Mouse (Mus musculus) stomach, embryonic 15.5 days (tissue): ENCODE results near the gene Trabd2b. TPM values are rescaled to one million over a fixed set of nuclear protein-coding genes. Genes with fewer than 3 reads are reported as not detected.

Experiments
- ATAC-seq: fragments of 200-750 bp; cut with Nextera tagmentation; 2 replicates; pipeline ENCODE4 v1.8.0; 2017; ENCODE audit warnings: low read depth, moderate number of reproducible peaks, moderate TSS enrichment; ENCODE audit not compliant: insufficient read depth, low FRiP score
- H3K27ac ChIP-seq: fragments of 300-500 bp; sonication (generic); 2 replicates; pipeline ENCODE4 v1.5.1; 2015; ENCODE audit warnings: mild to moderate bottlenecking, inconsistent platforms
- H3K27me3 ChIP-seq: fragments of 300-500 bp; sonication (generic); replicated peaks from 2 replicates; pipeline ENCODE4 v1.6.1; 2015; ENCODE audit warnings: inconsistent platforms
- H3K36me3 ChIP-seq: fragments of 300-500 bp; sonication (generic); 2 replicates; pipeline ENCODE4 v1.6.1; 2015; ENCODE audit warnings: inconsistent platforms
- H3K4me1 ChIP-seq: fragments of 300-500 bp; sonication (generic); 2 replicates; pipeline ENCODE4 v1.6.1; 2015; ENCODE audit warnings: inconsistent platforms
- H3K4me2 ChIP-seq: fragments of 300-500 bp; sonication (generic); 2 replicates; pipeline ENCODE4 v1.6.1; 2015; ENCODE audit warnings: mild to moderate bottlenecking, inconsistent platforms
- H3K4me3 ChIP-seq: fragments of 300-500 bp; sonication (generic); replicated peaks from 2 replicates; pipeline ENCODE4 v1.5.1; 2015; ENCODE audit warnings: inconsistent platforms
- H3K9ac ChIP-seq: fragments of 300-500 bp; sonication (generic); 2 replicates; pipeline ENCODE4 v1.6.1; 2015; ENCODE audit warnings: inconsistent platforms
- H3K9me3 ChIP-seq: fragments of 300-500 bp; sonication (generic); 2 replicates; pipeline ENCODE4 v1.6.1; 2016; ENCODE audit warnings: inconsistent platforms
- WGBS: fragments of 180-500 bp; shearing (Covaris S2); methylation state at CpG from one replicate; pipeline ENCODE4 v1.1.7; 2015; 5-methylcytosine and 5-hydroxymethylcytosine counted together
- polyA plus RNA-seq: library from polyadenylated mRNA; unstranded; fragments of >200 nt; fragmentation: Nextera tagmentation; extraction: Ambion mirVana; gene quantifications from 2 replicates; pipeline ENCODE4 v1.2.1, GENCODE M21; 2015

Gene Trabd2b
- polyA plus RNA-seq, 1 experiment from 2014 or later = 0.86 TPM

DNA sequence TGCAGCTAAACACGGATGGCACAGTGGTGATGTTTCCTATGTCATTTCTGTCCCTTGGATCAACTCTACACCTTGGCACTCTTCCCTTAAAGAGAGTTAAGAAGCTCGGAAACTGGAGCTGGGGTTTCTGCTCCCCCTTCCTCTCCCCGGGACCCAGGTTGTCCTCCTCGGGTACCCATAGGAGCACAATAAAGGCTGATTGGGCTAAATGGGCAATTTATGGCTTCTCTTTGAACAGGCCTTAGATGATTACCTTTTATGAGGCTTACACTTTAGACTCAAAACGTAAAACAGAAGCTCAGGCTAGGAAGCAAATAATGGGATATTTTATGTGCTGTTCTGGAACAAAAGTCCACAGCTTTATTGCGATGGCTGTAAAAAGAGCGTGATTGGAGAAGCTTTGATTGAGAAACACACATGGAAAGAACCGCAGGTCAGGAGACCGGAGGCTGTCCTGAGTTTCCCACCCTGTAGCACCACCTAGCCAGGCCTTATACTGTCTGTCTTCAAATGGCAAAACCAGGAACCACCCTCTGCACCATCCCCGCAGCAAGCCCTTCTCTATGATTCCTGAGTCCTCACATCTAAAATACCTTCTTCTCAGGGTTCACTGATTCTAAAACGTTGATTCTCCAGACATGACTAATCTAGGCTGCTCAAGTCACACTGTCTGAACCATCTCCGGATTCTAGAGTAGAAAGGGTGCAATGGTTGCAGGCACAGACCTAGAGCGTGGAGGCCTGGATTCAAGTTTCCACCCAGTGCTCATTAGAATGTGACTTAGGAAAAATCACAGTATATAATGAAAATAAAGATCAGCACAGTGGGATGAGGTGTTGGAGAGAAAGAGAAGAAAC is 240.5 kb downstream of the Trabd2b start:
- Histone ChIP-seq H3K9me3 (no peaks in the 10 kb centered on the region), H3K4me3 (no peak overlapping the region), H3K27me3 (peaks cover 14% of the 10 kb centered on the region; the same call in 1 of the 2 replicates), H3K4me1 (peaks cover 6% of the 10 kb centered on the region; the same call in 1 of the 2 replicates), H3K4me2 (no peak overlapping the region), H3K9ac (no peak overlapping the region), H3K36me3 (no peaks in the 10 kb centered on the region), H3K27ac (no peak overlapping the region)
- WGBS = 72% methylated on average over 13 of the region's 13 CpGs
- no peak for ATAC-seq

DNA sequence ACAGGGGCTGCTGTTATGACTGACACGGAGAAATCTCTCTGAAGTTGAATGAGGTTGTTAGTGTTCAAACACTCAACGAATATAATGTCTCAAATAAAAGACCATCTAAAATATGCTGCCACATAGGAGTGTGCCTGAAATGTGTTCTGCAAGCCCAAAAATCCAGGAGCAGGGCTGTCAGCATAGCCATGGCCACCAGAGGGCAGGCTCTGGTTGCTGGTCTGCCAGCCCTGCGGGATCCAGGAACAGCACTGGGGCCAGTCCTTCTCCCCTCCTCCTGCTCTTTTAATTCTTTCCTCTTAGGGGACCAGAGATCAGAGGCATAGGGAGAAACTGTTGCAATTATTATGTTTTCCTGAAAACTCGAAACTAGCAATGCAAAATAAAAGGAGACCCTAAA is 241.2 kb downstream of the Trabd2b start:
- Histone ChIP-seq H3K9me3 (no peaks in the 10 kb centered on the region), H3K4me1 (peaks cover 6% of the 10 kb centered on the region; the same call in 1 of the 2 replicates), H3K4me3 (no peak overlapping the region), H3K4me2 (no peak overlapping the region), H3K36me3 (no peaks in the 10 kb centered on the region), H3K9ac (no peak overlapping the region), H3K27ac (no peak overlapping the region), H3K27me3 (peaks cover 14% of the 10 kb centered on the region; the same call in 1 of the 2 replicates)
- ATAC-seq = no peak
- WGBS = 11% methylated on average over 4 of the region's 4 CpGs

DNA sequence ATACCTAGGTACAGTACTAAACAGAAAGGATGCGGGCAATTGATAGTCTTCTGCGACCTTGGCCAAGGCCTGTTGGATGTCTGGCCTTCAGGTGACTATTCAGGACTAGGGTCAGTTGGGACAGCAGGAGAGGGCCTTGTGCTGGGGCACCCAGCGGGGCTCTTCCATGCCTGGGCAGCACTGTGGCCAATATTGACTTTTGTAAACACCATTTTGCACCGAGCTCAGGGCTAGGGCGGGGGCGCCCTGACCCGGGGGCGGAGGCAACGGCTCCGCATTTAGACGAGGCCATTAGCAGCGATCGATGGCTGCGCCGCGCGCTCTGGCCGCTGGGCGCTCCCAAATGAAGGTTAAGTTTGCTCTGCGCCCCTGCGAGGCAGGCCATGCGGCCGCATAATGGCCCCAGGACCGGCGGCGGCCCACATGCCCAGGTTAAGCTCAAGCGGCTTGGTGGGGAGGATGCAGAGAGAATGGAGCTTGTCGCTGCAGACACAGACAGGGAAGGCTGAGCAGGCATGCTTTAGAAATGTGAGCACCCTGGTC is 242.1 kb downstream of the Trabd2b start:
- no peak overlapping the region for H3K9ac ChIP-seq
- H3K36me3 ChIP-seq = no peaks in the 10 kb centered on the region
- H3K27ac ChIP-seq = no peak overlapping the region
- H3K9me3 ChIP-seq = no peaks in the 10 kb centered on the region
- peaks cover 6% of the 10 kb centered on the region; the same call in 1 of the 2 replicates for H3K4me1 ChIP-seq
- peaks cover 14% of the 10 kb centered on the region; the same call in 1 of the 2 replicates for H3K27me3 ChIP-seq
- WGBS = 22% methylated on average over 28 of the region's 28 CpGs
- peak overlapping the region; percentile 43 for H3K4me2 ChIP-seq
- no peak overlapping the region for H3K4me3 ChIP-seq
- ATAC-seq = peak; percentile 45

DNA sequence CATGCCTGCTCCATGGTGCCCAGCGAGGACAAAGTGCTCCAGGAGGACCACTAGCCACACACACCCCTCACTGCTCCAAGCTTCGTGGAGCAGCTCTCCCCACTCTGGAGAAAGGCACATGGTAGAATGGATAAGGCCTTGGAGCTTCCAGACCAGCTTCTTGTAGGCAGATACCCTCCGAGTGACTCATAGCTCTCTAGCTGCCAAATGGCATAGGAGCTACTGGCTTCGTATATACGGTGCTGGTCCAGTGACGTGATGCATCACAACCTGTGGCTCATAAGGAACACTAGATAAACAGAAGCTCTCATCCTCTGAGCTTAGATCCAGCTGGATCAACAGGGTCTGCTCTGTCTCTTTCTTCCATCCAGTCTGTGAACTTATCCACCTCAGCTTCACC is 244.0 kb downstream of the Trabd2b start:
- WGBS = 70% methylated on average over 6 of the region's 6 CpGs
- Histone ChIP-seq H3K9ac (no peak overlapping the region), H3K27ac (no peak overlapping the region), H3K4me2 (no peak overlapping the region), H3K4me1 (peaks cover 6% of the 10 kb centered on the region; the same call in 1 of the 2 replicates), H3K4me3 (no peak overlapping the region), H3K27me3 (peaks cover 14% of the 10 kb centered on the region; the same call in 1 of the 2 replicates), H3K9me3 (no peaks in the 10 kb centered on the region), H3K36me3 (no peaks in the 10 kb centered on the region)
- ATAC-seq = no peak

DNA sequence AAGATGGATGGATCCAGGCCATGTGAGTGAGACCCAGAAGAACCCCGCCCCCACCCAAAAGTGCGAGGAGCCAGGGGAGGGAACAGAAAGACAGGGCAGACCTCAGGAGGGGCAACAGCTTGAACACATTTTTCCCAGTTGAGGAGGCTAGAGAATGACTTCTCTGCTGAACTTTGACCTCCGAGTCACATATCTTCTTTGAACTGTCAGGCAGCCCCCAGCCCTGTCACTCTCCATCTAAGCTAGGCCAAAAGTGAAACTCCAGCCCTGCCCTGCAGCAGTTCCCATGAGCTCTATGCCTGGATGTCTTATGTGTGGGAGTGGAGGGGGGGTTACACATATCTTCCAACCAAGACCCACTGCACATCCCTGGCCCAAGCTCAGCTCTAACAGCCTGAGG is 244.5 kb downstream of the Trabd2b start:
- H3K4me2 ChIP-seq = no peak overlapping the region
- H3K4me1 ChIP-seq = peaks cover 6% of the 10 kb centered on the region; the same call in 1 of the 2 replicates
- 44% methylated on average over 3 of the region's 3 CpGs for WGBS
- H3K4me3 ChIP-seq = no peak overlapping the region
- no peak overlapping the region for H3K27ac ChIP-seq
- no peak for ATAC-seq
- H3K9ac ChIP-seq = no peak overlapping the region
- H3K9me3 ChIP-seq = no peaks in the 10 kb centered on the region
- H3K36me3 ChIP-seq = no peaks in the 10 kb centered on the region
- H3K27me3 ChIP-seq = peaks cover 14% of the 10 kb centered on the region; the same call in 1 of the 2 replicates

DNA sequence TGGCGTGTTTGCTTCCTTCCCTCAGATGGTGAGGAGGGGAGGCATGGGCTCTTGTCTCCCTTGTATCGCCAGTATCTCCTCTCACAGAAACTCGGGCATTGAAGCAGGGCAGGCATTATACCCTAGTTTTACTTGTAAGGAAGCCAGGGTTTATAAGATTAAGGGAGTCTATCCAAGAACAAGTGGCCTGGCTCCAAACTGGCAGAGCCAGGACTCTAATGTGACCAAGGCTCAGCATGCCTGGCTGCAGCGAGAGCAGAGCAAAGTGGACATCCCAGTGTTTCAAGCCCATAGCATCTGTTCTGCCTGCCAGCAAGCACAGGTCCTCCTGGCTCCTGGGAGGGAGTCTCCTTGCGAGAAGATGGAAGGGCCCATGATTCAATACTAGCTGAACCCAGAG is 245.1 kb downstream of the Trabd2b start:
- no peak for ATAC-seq
- H3K4me2 ChIP-seq = no peak overlapping the region
- WGBS = 76% methylated on average over 5 of the region's 5 CpGs

DNA sequence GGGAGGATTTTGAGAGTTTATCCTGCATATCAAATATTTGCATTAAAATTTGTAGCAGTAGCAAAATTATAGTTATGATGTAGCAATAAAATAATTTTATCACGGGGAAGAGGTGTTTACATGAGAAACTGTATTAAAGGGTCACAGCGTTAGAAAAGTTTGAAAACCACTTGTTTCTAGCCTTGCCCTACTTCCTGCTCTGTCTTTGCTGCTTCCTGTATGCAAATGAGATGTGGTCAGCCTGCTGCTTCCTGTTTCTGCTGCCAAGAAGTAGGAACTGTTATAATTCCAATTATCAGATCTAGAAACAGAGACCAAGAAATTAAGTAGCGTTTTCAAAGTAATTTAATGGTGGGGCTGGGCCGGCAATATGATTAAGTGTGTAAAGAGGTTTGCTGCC is 245.9 kb downstream of the Trabd2b start:
- Histone ChIP-seq H3K4me1 (peaks cover 6% of the 10 kb centered on the region; the same call in 1 of the 2 replicates), H3K4me3 (no peak overlapping the region), H3K9me3 (no peaks in the 10 kb centered on the region), H3K4me2 (no peak overlapping the region), H3K36me3 (no peaks in the 10 kb centered on the region), H3K27me3 (peaks cover 14% of the 10 kb centered on the region; the same call in 1 of the 2 replicates), H3K9ac (no peak overlapping the region), H3K27ac (no peak overlapping the region)
- 81% methylated on average over 4 of the region's 4 CpGs for WGBS
- no peak for ATAC-seq

More for the DNA sequence above, 245.1 kb downstream of the Trabd2b start:
- no peaks in the 10 kb centered on the region for H3K9me3 ChIP-seq
- H3K27me3 ChIP-seq = peaks cover 14% of the 10 kb centered on the region; the same call in 1 of the 2 replicates
- no peak overlapping the region for H3K27ac ChIP-seq
- H3K4me1 ChIP-seq = peaks cover 6% of the 10 kb centered on the region; the same call in 1 of the 2 replicates
- H3K9ac ChIP-seq = no peak overlapping the region
- H3K36me3 ChIP-seq = no peaks in the 10 kb centered on the region
- no peak overlapping the region for H3K4me3 ChIP-seq

DNA sequence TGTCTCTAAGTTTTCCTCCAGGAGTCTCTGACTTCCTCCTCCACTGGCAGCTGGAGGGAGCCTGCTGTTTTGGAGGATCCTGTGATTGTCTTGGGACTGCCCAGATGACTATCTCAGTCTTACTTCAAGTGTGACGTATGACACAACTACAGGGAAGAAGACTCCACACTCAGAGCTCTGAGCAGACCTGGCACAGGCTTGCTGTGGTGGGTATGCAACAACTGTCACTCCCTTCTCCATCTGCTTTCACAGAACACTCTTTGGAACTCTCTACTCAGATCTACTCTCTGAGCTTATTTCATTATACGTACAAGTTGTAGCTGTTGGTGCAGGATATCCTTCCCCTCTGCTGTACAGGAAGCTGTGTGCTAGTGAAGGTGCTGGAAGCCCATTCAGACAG is 251.4 kb downstream of the Trabd2b start:
- H3K27me3 ChIP-seq = peaks cover 6% of the 10 kb centered on the region; the same call in 1 of the 2 replicates
- H3K9ac ChIP-seq = no peak overlapping the region
- H3K36me3 ChIP-seq = no peaks in the 10 kb centered on the region
- WGBS = 76% methylated on average over 2 of the region's 2 CpGs
- no peak overlapping the region for H3K4me2 ChIP-seq
- no peaks in the 10 kb centered on the region for H3K9me3 ChIP-seq
- no peak overlapping the region for H3K27ac ChIP-seq
- no peak for ATAC-seq
- H3K4me1 ChIP-seq = no peaks in the 10 kb centered on the region
- no peak overlapping the region for H3K4me3 ChIP-seq

DNA sequence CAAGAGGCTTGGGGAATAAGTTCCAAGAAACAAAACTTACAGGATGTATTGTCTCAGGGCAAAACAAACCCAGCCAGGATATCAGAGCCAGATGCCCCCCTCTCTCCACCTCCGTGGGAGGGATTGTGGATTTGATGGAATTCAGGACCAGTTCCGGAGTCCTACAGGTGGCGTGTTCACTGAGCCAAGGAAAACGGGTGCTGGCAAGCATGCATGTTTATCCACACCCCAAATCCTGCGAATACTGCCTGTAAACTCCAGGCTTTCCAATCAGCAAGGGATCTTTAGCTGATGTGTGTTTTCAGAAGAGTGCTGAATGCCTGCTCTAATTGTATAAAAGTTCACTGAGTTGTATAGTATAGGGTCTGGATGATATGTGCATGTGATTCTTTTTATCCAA is 253.4 kb downstream of the Trabd2b start:
- Histone ChIP-seq H3K27me3 (peaks cover 8% of the 10 kb centered on the region; the same call in 1 of the 2 replicates), H3K4me1 (no peaks in the 10 kb centered on the region), H3K9ac (no peak overlapping the region), H3K4me2 (no peak overlapping the region), H3K27ac (no peak overlapping the region), H3K9me3 (no peaks in the 10 kb centered on the region), H3K36me3 (no peaks in the 10 kb centered on the region), H3K4me3 (no peak overlapping the region)
- 61% methylated on average over 5 of the region's 5 CpGs for WGBS
- no peak for ATAC-seq

DNA sequence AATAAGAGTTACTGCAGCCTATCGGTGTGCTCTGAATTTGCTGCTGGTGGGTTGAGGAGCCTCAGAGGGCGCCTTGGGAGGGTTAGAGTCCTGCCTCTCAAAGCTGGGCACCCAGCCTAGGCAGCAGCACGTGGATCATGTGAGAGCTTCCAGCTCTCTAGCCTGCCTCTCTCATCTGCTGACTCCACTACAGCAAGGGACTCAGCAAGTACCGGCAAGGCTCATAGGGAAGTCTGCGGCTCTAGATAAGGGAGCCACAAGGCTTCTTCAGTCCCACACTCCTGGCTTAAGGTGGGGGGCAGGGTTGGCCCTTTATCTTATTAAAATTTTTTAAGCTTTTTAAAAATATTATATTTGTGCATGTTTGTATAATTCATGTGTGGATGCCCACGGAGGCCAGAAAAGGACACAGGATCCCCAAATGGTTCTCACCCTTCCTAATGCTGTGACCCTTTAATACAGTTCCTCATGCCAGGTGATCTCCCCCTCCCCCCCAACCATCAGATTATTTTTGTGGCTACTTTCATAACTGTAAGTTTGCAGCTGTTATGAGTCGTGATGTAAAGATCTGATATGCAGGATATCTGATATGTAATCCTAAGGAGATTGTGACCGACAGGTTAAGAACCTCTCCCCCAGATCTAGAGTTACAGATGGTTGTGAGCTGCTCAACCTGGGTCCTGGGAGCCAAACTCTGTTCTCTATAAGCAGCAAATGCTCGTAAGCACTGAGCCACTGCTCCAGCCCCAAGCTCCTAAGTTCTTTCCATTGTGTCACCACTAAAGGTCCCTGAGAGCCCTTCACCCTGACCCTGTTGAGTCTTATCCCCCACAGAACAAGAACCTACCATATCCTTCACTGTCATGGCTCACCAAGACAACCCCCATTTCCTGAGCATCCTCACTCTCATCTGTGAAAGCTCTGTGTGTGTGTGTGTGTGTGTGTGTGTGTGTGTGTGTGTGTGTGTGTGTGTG is 257.8 kb downstream of the Trabd2b start:
- no peak for ATAC-seq
- H3K36me3 ChIP-seq = no peaks in the 10 kb centered on the region
- H3K9ac ChIP-seq = no peak overlapping the region
- no peak overlapping the region for H3K4me3 ChIP-seq
- H3K4me1 ChIP-seq = peaks cover 9% of the 10 kb centered on the region; the same call in 1 of the 2 replicates
- 70% methylated on average over 9 of the region's 9 CpGs for WGBS
- H3K4me2 ChIP-seq = no peak overlapping the region
- no peak overlapping the region for H3K27ac ChIP-seq
- H3K9me3 ChIP-seq = no peaks in the 10 kb centered on the region
- peaks cover 30% of the 10 kb centered on the region for H3K27me3 ChIP-seq
